Mouse (Mus musculus): Measurements from ENCODE around the gene Naip1. TPM values are rescaled to one million over a fixed set of nuclear protein-coding genes. Genes with fewer than 3 reads are reported as not detected.
"Not testable (repeated sequence)": the region's sequence is repeated elsewhere in the genome, so short reads cannot be mapped to it uniquely, and the experiment has no call there.

Gene Naip1
- polyA plus RNA-seq (2015; fragmentation: Nextera tagmentation; extraction: Ambion mirVana), result 0.82 and 1.4 TPM in 2 replicates

- ATAC-seq (ENCODE audit: insufficient read depth, low FRiP score, low read depth); H3K9me3 ChIP-seq; H3K9ac ChIP-seq; H3K4me3 ChIP-seq (replicated peaks); H3K36me3 ChIP-seq; H3K27me3 ChIP-seq (replicated peaks); H3K27ac ChIP-seq; H3K4me1 ChIP-seq; H3K4me2 ChIP-seq: not testable (repeated sequence)
- 74% methylated on average over 8 of the region's 8 CpGs for WGBS
Observed at GRCm38 (mm10) chr13:100452415-100453127, at the start of gene Naip1. Naip1 (minus strand) TSS chr13:100452869.

- ATAC-seq (ENCODE audit: insufficient read depth, low FRiP score, low read depth); H3K27ac ChIP-seq; H3K9ac ChIP-seq; H3K36me3 ChIP-seq; H3K4me2 ChIP-seq; H3K9me3 ChIP-seq; H3K4me3 ChIP-seq (replicated peaks); H3K27me3 ChIP-seq (replicated peaks); H3K4me1 ChIP-seq: not testable (repeated sequence)
Observed at GRCm38 (mm10) chr13:100499625-100500024, 47.0 kb upstream of the Naip1 start.

DNA sequence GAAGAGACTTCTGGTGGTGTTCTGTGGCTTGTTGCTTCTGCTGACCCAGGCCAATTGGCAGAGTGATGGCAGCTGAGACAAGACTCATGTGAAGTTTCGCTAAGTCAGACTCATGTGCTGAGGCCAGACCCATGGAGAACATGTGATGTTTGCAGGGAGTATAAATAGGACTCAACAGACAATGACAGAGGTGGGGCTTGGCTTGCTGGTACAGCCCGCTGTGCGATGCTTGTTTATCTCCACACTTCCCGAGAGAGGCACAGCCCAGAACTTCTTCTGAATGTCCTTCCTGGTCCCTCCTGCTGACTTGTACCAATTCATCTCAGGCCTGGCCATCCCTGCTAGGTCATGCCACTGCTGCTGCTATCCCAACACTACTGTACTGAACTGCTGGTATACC lies 42.7 kb upstream of the Naip1 start:
- H3K4me1 ChIP-seq, result peaks cover 9% of the 10 kb centered on the region; the same call in 1 of the 2 replicates
- no peak overlapping the region for H3K4me3 ChIP-seq (replicated peaks)
- ATAC-seq (ENCODE audit: insufficient read depth, low FRiP score, low read depth), result no peak
- H3K27me3 ChIP-seq (replicated peaks), result no peaks in the 10 kb centered on the region
- no peak overlapping the region for H3K9ac ChIP-seq
- no peaks in the 10 kb centered on the region for H3K36me3 ChIP-seq
- no peak overlapping the region for H3K27ac ChIP-seq
- H3K9me3 ChIP-seq, result no peaks in the 10 kb centered on the region
- H3K4me2 ChIP-seq, result no peak overlapping the region
- 79% methylated on average over 4 of the region's 4 CpGs for WGBS

GRCm38 (mm10) chr13:100494370-100494769 lies 41.7 kb upstream of the Naip1 start:
- not testable (repeated sequence) for H3K9me3 ChIP-seq; H3K27me3 ChIP-seq (replicated peaks); H3K9ac ChIP-seq; H3K36me3 ChIP-seq; ATAC-seq (ENCODE audit: insufficient read depth, low FRiP score, low read depth); H3K4me2 ChIP-seq; H3K27ac ChIP-seq; H3K4me1 ChIP-seq; H3K4me3 ChIP-seq (replicated peaks)
- 62% methylated on average over 8 of the region's 8 CpGs for WGBS

GRCm38 (mm10) chr13:100493313-100493712 lies 40.6 kb upstream of the Naip1 start:
- no peak for ATAC-seq (ENCODE audit: insufficient read depth, low FRiP score, low read depth)

GRCm38 (mm10) chr13:100492061-100492787 lies 39.6 kb upstream of the Naip1 start, which contains the start of gene Gtf2h2:
Gtf2h2 (minus strand) TSS chr13:100492579.
- Histone ChIP-seq H3K9ac (peak within 1 kb of the TSS; percentile 86), H3K4me3 (replicated peaks) (peak within 1 kb of the TSS; percentile 94), H3K36me3 (no peaks in the 10 kb centered on the region; the same call in 1 of the 2 replicates), H3K9me3 (no peaks in the 10 kb centered on the region), H3K27me3 (replicated peaks) (no peaks in the 10 kb centered on the region), H3K4me2 (peak within 1 kb of the TSS; percentile 63), H3K4me1 (peaks cover 9% of the 10 kb centered on the region; the same call in 1 of the 2 replicates), H3K27ac (peak within 1 kb of the TSS; percentile 86)
- WGBS, result under 1% methylated on average over 51 of the region's 51 CpGs
- ATAC-seq (ENCODE audit: insufficient read depth, low FRiP score, low read depth), result peak; percentile 75

More at GRCm38 (mm10) chr13:100493313-100493712, 40.6 kb upstream of the Naip1 start:
- WGBS, result 61% methylated on average over 8 of the region's 8 CpGs
- H3K4me3 ChIP-seq (replicated peaks), result no peak overlapping the region
- H3K4me1 ChIP-seq, result peaks cover 9% of the 10 kb centered on the region; the same call in 1 of the 2 replicates
- no peak overlapping the region for H3K27ac ChIP-seq
- no peak overlapping the region for H3K4me2 ChIP-seq
- no peaks in the 10 kb centered on the region; the same call in 1 of the 2 replicates for H3K36me3 ChIP-seq
- no peak overlapping the region for H3K9ac ChIP-seq
- no peaks in the 10 kb centered on the region for H3K9me3 ChIP-seq
- H3K27me3 ChIP-seq (replicated peaks), result no peaks in the 10 kb centered on the region

DNA sequence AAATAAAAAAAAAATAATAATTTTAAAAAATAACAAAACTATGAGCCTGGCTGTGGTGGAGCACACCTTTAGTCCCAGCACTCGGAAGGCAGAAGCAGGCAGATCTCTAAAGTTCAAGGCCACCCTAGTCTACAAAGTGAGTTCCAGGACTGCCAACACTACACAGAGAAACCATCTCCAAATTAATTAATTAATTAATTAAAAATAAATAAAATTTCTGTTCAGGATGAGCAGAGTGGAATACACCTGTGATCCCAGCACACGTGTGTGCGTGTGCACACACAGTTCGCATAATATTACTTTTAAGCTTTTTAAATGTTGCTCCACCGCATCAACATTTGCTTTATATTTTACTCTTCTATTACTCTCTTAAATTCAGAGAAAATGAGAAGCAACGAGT lies 39.0 kb upstream of the Naip1 start:
- Histone ChIP-seq H3K4me1 (peaks cover 9% of the 10 kb centered on the region; the same call in 1 of the 2 replicates), H3K4me2 (peak overlapping the region; percentile 63), H3K36me3 (peaks cover 3% of the 10 kb centered on the region; the same call in 1 of the 2 replicates), H3K4me3 (replicated peaks) (peak overlapping the region; percentile 94), H3K9me3 (no peaks in the 10 kb centered on the region), H3K27ac (0 out of 2 replicates have a peak overlapping the region, but pooled peaks have one; percentile 86), H3K27me3 (replicated peaks) (no peaks in the 10 kb centered on the region), H3K9ac (peak overlapping the region; percentile 86)
- 13% methylated on average over 6 of the region's 6 CpGs for WGBS
- ATAC-seq (ENCODE audit: insufficient read depth, low FRiP score, low read depth), result no peak

DNA sequence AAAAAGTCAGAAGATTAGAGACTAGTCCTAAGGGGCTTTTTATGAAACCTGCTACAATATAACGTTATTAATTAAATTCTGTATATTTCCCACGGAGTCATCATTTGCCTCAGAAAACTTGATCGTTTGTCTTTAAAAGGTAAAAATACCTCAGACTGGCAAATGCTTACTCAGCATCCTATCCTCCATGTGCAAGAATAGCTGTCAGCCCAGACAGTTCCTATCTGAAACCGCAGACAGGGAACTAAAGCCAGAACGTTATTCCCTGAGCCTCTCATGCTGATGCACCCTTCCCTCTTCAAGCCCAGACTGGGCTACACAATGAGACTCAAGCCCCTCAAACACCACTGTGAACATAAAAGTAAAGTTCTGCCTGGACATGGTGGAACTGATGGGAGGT lies 37.8 kb upstream of the Naip1 start:
- peaks cover 9% of the 10 kb centered on the region; the same call in 1 of the 2 replicates for H3K4me1 ChIP-seq
- no peak overlapping the region for H3K4me2 ChIP-seq
- H3K27me3 ChIP-seq (replicated peaks), result no peaks in the 10 kb centered on the region
- WGBS, result 86% methylated on average over 5 of the region's 5 CpGs
- peaks cover 6% of the 10 kb centered on the region; the same call in 1 of the 2 replicates for H3K36me3 ChIP-seq
- ATAC-seq (ENCODE audit: insufficient read depth, low FRiP score, low read depth), result no peak
- no peaks in the 10 kb centered on the region for H3K9me3 ChIP-seq
- no peak overlapping the region for H3K27ac ChIP-seq
- no peak overlapping the region for H3K9ac ChIP-seq
- H3K4me3 ChIP-seq (replicated peaks), result no peak overlapping the region

- Histone ChIP-seq H3K4me1 (no peaks in the 10 kb centered on the region), H3K36me3 (peaks cover 22% of the 10 kb centered on the region; the same call in 1 of the 2 replicates), H3K9me3 (no peaks in the 10 kb centered on the region), H3K27ac (no peak overlapping the region), H3K4me3 (replicated peaks) (no peak overlapping the region), H3K27me3 (replicated peaks) (no peaks in the 10 kb centered on the region), H3K4me2 (no peak overlapping the region), H3K9ac (no peak overlapping the region)
- WGBS, result 54% methylated on average over 7 of the region's 7 CpGs
- no peak for ATAC-seq (ENCODE audit: insufficient read depth, low FRiP score, low read depth)
Observed at GRCm38 (mm10) chr13:100483610-100484009, 30.9 kb upstream of the Naip1 start.

DNA sequence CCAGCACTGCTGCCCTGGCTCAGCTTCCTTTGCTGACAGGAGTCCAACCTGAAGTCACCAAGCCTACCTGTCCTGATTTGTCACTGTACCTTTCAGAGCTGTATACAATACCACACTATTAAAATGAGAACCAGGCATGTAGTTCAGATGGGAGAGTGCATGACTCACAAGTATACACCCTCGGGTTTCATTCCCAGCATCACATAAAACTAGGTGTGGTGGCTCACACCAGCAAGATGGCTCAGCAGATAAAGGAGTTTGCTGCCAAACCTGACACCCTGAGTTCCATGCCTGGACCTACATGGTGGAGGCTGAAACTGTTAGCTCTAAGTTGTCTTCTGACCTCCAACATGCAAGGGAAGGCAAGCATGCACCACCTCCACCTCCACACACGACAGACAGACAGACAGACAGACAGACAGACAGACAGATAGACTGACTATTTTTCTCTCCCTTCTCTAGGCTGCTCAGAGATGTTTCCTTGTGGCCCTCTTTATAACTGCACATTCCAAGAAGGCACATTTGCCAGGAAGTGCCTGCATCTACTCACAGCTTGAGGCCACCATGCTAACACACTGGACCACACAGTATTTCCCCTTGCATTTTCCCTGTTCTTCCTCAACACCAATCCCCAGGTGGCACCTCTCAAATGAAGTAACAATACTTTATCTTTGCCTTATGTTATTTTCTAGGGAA lies 11.0 kb upstream of the Naip1 start:
- H3K27me3 ChIP-seq (replicated peaks), result no peaks in the 10 kb centered on the region
- H3K9ac ChIP-seq, result no peak overlapping the region
- H3K4me2 ChIP-seq, result no peak overlapping the region
- no peak overlapping the region for H3K27ac ChIP-seq
- 83% methylated on average over 2 of the region's 2 CpGs for WGBS
- no peaks in the 10 kb centered on the region for H3K9me3 ChIP-seq
- no peak overlapping the region for H3K4me3 ChIP-seq (replicated peaks)
- no peaks in the 10 kb centered on the region for H3K4me1 ChIP-seq
- ATAC-seq (ENCODE audit: insufficient read depth, low FRiP score, low read depth), result 0 out of 2 replicates have a peak, but pooled peaks have one; percentile 22
- H3K36me3 ChIP-seq, result peaks cover 15% of the 10 kb centered on the region

DNA sequence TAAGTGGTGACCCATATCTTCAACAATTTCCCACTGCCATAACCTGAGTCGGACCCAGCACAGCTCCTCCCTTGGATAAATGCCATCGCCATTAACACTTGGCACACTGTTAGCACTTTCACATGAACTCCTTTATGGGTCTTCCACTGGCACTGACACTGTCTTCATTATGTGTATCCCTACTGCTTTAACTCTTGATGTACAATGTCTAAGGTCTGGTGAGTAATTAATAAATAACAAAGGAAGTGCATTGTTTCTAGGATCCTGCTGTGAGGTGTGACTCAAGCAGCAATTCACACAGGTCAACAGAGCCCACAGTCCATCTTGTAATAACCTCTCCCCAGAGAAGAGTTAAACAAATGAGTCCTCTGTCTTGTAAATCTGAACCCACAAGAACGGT lies 8.7 kb upstream of the Naip1 start:
- Histone ChIP-seq H3K4me3 (replicated peaks) (no peak overlapping the region), H3K4me1 (no peaks in the 10 kb centered on the region), H3K36me3 (peaks cover under 1% of the 10 kb centered on the region; the same call in 1 of the 2 replicates), H3K27me3 (replicated peaks) (no peaks in the 10 kb centered on the region), H3K27ac (no peak overlapping the region), H3K4me2 (no peak overlapping the region), H3K9ac (no peak overlapping the region), H3K9me3 (no peaks in the 10 kb centered on the region)
- 75% methylated on average over 3 of the region's 3 CpGs for WGBS
- ATAC-seq (ENCODE audit: insufficient read depth, low FRiP score, low read depth), result no peak

Measured in stomach, embryonic 15.5 days (tissue).